Mouse (Mus musculus) ES-Bruce4 (cell line): ENCODE measurements around the gene Sox13. TPM values are rescaled to one million over a fixed set of nuclear protein-coding genes. Genes with fewer than 3 reads are reported as not detected.

Experiments used
- H3K27ac ChIP-seq: 2 replicates; pipeline ENCODE4 v1.5.1; 2012; ENCODE audit warnings: low read length, inconsistent platforms; ENCODE audit not compliant: insufficient read depth
- H3K27me3 ChIP-seq: 2 replicates; pipeline ENCODE4 v1.6.1; 2012; ENCODE audit warnings: mild to moderate bottlenecking, low read length, inconsistent platforms; ENCODE audit not compliant: control insufficient read depth, poor library complexity, insufficient read depth, severe bottlenecking
- H3K36me3 ChIP-seq: 2 replicates; pipeline ENCODE4 v1.6.1; 2012; ENCODE audit warnings: inconsistent platforms, mild to moderate bottlenecking, low read length, moderate library complexity; ENCODE audit not compliant: control insufficient read depth, poor library complexity, insufficient read depth, severe bottlenecking
- H3K4me1 ChIP-seq: one replicate; pipeline ENCODE4 v1.8.1; 2011; ENCODE audit warnings: low read length; ENCODE audit not compliant: control insufficient read depth, insufficient read depth
- H3K4me3 ChIP-seq: 2 replicates; pipeline ENCODE4 v1.5.1; 2011; ENCODE audit warnings: low read depth, mild to moderate bottlenecking, low read length
- H3K9ac ChIP-seq: 2 replicates; pipeline ENCODE4 v1.6.1; 2012; ENCODE audit warnings: low read depth, mild to moderate bottlenecking, inconsistent platforms; ENCODE audit not compliant: poor library complexity, severe bottlenecking
- H3K9me3 ChIP-seq: replicated peaks from 2 replicates; pipeline ENCODE4 v1.6.1; 2012; ENCODE audit warnings: mild to moderate bottlenecking, low read length, inconsistent platforms; ENCODE audit not compliant: control insufficient read depth, poor library complexity, insufficient read depth, severe bottlenecking
- CTCF ChIP-seq: IDR thresholded peaks from one replicate; pipeline ENCODE4 v1.8.1; 2011; ENCODE audit warnings: low read depth, low read length
- EP300 ChIP-seq: IDR thresholded peaks from 2 replicates; pipeline ENCODE4 v1.6.1; 2011; ENCODE audit warnings: low read depth, low read length; ENCODE audit not compliant: insufficient read depth
- POLR2A ChIP-seq: IDR thresholded peaks from one replicate; pipeline ENCODE4 v1.8.1; 2011; ENCODE audit warnings: low read length; ENCODE audit not compliant: insufficient read depth
- polyA plus RNA-seq: library from polyadenylated mRNA; stranded (reverse); fragments of >200 nt; gene quantifications from 2 replicates; pipeline ENCODE4 v1.2.4, GENCODE M21; 2011; ENCODE audit warnings: low read depth; ENCODE audit not compliant: missing spikeins, insufficient read depth, insufficient read length

The Sox13 gene
- polyA plus RNA-seq: 22.8 and 25.0 TPM in 2 replicates

GRCm38 (mm10) chr1:133423543-133424480, at the start of gene Sox13:
Sox13 (minus strand) TSS chr1:133424377.
- peak within 1 kb of the TSS; percentile 89 for H3K9ac ChIP-seq
- H3K4me3 ChIP-seq: peak within 1 kb of the TSS; percentile 96
- H3K27ac ChIP-seq: no peak within 1 kb of the TSS
- no peaks in the 10 kb centered on the region for H3K9me3 ChIP-seq
- no peak for TF ChIP-seq EP300
- no peak for TF ChIP-seq POLR2A
- TF ChIP-seq CTCF: no peak
- peaks cover 2% of the 10 kb centered on the region for H3K4me1 ChIP-seq
- no peaks in the 10 kb centered on the region for H3K36me3 ChIP-seq
- no peaks in the 10 kb centered on the region for H3K27me3 ChIP-seq

GRCm38 (mm10) chr1:133471556-133471955, 47.4 kb upstream of the Sox13 start:
- TF ChIP-seq EP300 (no peak), POLR2A (no peak), CTCF (no peak)
- Histone ChIP-seq H3K4me3 (no peak overlapping the region), H3K27ac (no peak overlapping the region)

GRCm38 (mm10) chr1:133471086-133471485, 46.9 kb upstream of the Sox13 start:
- H3K27me3 ChIP-seq: no peaks in the 10 kb centered on the region
- no peak overlapping the region for H3K27ac ChIP-seq
- H3K9me3 ChIP-seq: no peaks in the 10 kb centered on the region

More at GRCm38 (mm10) chr1:133471556-133471955, 47.4 kb upstream of the Sox13 start:
- no peak overlapping the region for H3K9ac ChIP-seq
- no peaks in the 10 kb centered on the region for H3K27me3 ChIP-seq
- H3K9me3 ChIP-seq: no peaks in the 10 kb centered on the region
- H3K36me3 ChIP-seq: no peaks in the 10 kb centered on the region
- no peaks in the 10 kb centered on the region for H3K4me1 ChIP-seq

GRCm38 (mm10) chr1:133470242-133471025, 46.3 kb upstream of the Sox13 start:
- TF ChIP-seq EP300: no peak
- no peak for TF ChIP-seq POLR2A
- TF ChIP-seq CTCF: no peak
- Histone ChIP-seq H3K36me3 (no peaks in the 10 kb centered on the region), H3K4me3 (no peak overlapping the region), H3K4me1 (no peaks in the 10 kb centered on the region), H3K9ac (no peak overlapping the region), H3K27ac (no peak overlapping the region), H3K9me3 (no peaks in the 10 kb centered on the region), H3K27me3 (no peaks in the 10 kb centered on the region)

More at GRCm38 (mm10) chr1:133471086-133471485, 46.9 kb upstream of the Sox13 start:
- Histone ChIP-seq H3K4me1 (no peaks in the 10 kb centered on the region), H3K36me3 (no peaks in the 10 kb centered on the region), H3K4me3 (no peak overlapping the region), H3K9ac (no peak overlapping the region)
- TF ChIP-seq CTCF (no peak), EP300 (no peak), POLR2A (no peak)

- Histone ChIP-seq H3K27ac (no peak overlapping the region), H3K9ac (no peak overlapping the region), H3K4me1 (no peaks in the 10 kb centered on the region), H3K27me3 (no peaks in the 10 kb centered on the region), H3K36me3 (no peaks in the 10 kb centered on the region), H3K9me3 (no peaks in the 10 kb centered on the region), H3K4me3 (no peak overlapping the region)
- TF ChIP-seq CTCF: no peak
- no peak for TF ChIP-seq POLR2A
- TF ChIP-seq EP300: no peak
Observed at GRCm38 (mm10) chr1:133469213-133469612, 45.0 kb upstream of the Sox13 start.
